7 mouse cellular contexts compared by ENCODE assay signal in genomic region chr8:111630105-111630521, GRCm38 (mm10). TPM values are rescaled to one million over a fixed set of nuclear protein-coding genes. Genes with fewer than 3 reads are reported as not detected.
DNase-seq lines count a peak whose midpoint lies in the region; ATAC-seq and TF ChIP-seq lines count a peak whose summit lies in the region.

TSS of gene Ldhd (minus strand) at chr8:111630374.

- no peak for TF ChIP-seq CTCF in liver, postnatal 0 days (IDR thresholded peaks at IDR 0.05; ENCODE audit: low read depth)

- H3K27ac ChIP-seq in embryonic facial prominence, embryonic 10.5 days (replicated peaks) = no peak within 1 kb of the TSS
- H3K27ac ChIP-seq in liver, postnatal 0 days (ENCODE audit: low read depth) = no peak within 1 kb of the TSS

- 0 out of 2 replicates have a peak, but pooled peaks cover 3% of the 10 kb centered on the region for H3K9me3 ChIP-seq in embryonic facial prominence, embryonic 10.5 days
- peaks cover 3% of the 10 kb centered on the region; the same call in 1 of the 2 replicates for H3K9me3 ChIP-seq in liver, postnatal 0 days (ENCODE audit: low read length)

- H3K36me3 ChIP-seq in embryonic facial prominence, embryonic 10.5 days (replicated peaks) = peaks cover 27% of the 10 kb centered on the region
- H3K36me3 ChIP-seq in liver, postnatal 0 days (replicated peaks; ENCODE audit: insufficient read depth, low read length) = no peaks in the 10 kb centered on the region

- DNase-seq in CD4-positive helper T cell, adult 2 months (ENCODE audit: low read depth, low spot score) = peak; percentile 28
- DNase-seq in Muller cell, postnatal 12 days (ENCODE audit: inconsistent ontology term) = peak; percentile 59
- no peak for DNase-seq in embryonic facial prominence, embryonic 10.5 days (ENCODE audit: low spot score)
- peak; percentile 72 to 74 for DNase-seq in heart, adult 18-20 months
- peak; percentile 81 for DNase-seq in kidney, adult 18-20 months
- DNase-seq in liver, postnatal 0 days = peak; percentile 48
- peak; percentile 35 for DNase-seq in right cerebral cortex, postnatal 14 days

- H3K4me1 ChIP-seq in embryonic facial prominence, embryonic 10.5 days = peaks cover 9% of the 10 kb centered on the region; the same call in 1 of the 2 replicates
- H3K4me1 ChIP-seq in liver, postnatal 0 days (ENCODE audit: insufficient read depth) = no peaks in the 10 kb centered on the region

- peak within 1 kb of the TSS; percentile 36 for H3K4me3 ChIP-seq in embryonic facial prominence, embryonic 10.5 days
- peak within 1 kb of the TSS; percentile 40 for H3K4me3 ChIP-seq in liver, postnatal 0 days (ENCODE audit: low read depth, low read length)

- H3K27me3 ChIP-seq in embryonic facial prominence, embryonic 10.5 days (replicated peaks; ENCODE audit: low read depth, poor library complexity, severe bottlenecking) = no peaks in the 10 kb centered on the region
- H3K27me3 ChIP-seq in liver, postnatal 0 days (ENCODE audit: insufficient read depth, low read length) = no peaks in the 10 kb centered on the region

- ATAC-seq in liver, postnatal 0 days = peak; percentile 75

- H3K4me2 ChIP-seq in liver, postnatal 0 days (ENCODE audit: low read depth, low read length) = peak within 1 kb of the TSS; percentile 69

- no peak for TF ChIP-seq EP300 in liver, postnatal 0 days (IDR thresholded peaks at IDR 0.05; ENCODE audit: low read depth)

- H3K9ac ChIP-seq in liver, postnatal 0 days (replicated peaks) = peak within 1 kb of the TSS; percentile 45

- 26% methylated on average over 13 of the region's 13 CpGs for WGBS in embryonic facial prominence, embryonic 10.5 days
- 27% methylated on average over 13 of the region's 13 CpGs for WGBS in liver, postnatal 0 days (ENCODE audit: insufficient replicate concordance)

RNA-seq across cellular contexts. Expression of gene Ldhd, which starts in this region (rescaled TPM):
- 0.23 and 0.25 TPM in 2 replicates for polyA plus RNA-seq in embryonic facial prominence, embryonic 10.5 days (2016; fragmentation: Nextera tagmentation; extraction: Ambion mirVana)
- 10 to 100 TPM; 49.2 to 51.1 TPM for total RNA-seq in heart, adult 18-20 months (2021)
- polyA plus RNA-seq in liver, postnatal 0 days (2015; fragmentation: Nextera tagmentation; extraction: Ambion mirVana) = 0.85 and 1.1 TPM in 2 replicates
